Mouse (Mus musculus) left cerebral cortex, adult 6 months (tissue): ENCODE data around the gene Tubb3. TPM values are rescaled to one million over a fixed set of nuclear protein-coding genes. Genes with fewer than 3 reads are reported as not detected.

Experiments used
- long read RNA-seq, 2 experiments: library from polyadenylated mRNA; unstranded; transcript quantifications; one replicate each; pipeline ENCODE4 v2.0.0; 2019 to 2020
- polyA plus RNA-seq: library from polyadenylated mRNA; unstranded; fragments of <200 nt; fragmentation: Nextera tagmentation; gene quantifications from 2 replicates; pipeline ENCODE4 v1.2.3, GENCODE M21; 2021

Tubb3 gene
- polyA plus RNA-seq: 469 and 502 TPM in 2 replicates
- long read RNA-seq, experiment 1, transcript Tubb3-201 (4 exons, 1,868 nt): major isoform, 2,587 of 2,682 reads
- long read RNA-seq, experiment 1, partial matches to known transcripts: 81 of 2,682 reads
- long read RNA-seq, experiment 1, other reads (novel, unspliced or antisense): 13 of 2,682 reads
- long read RNA-seq, experiment 2, transcript Tubb3-201 (4 exons, 1,868 nt): major isoform, 596 of 680 reads
- long read RNA-seq, experiment 2, partial matches to known transcripts: 81 of 680 reads
- long read RNA-seq, experiment 2, other reads (novel, unspliced or antisense): 2 of 680 reads

GRCm38 (mm10) chr8:123411246-123411645, at the start of gene Tubb3:
Tubb3 (plus strand) TSS chr8:123411424.

GRCm38 (mm10) chr8:123373403-123374238, 37.6 kb upstream of the Tubb3 start, which contains the start of gene Tcf25:
Tcf25 (plus strand) TSS chr8:123373753.

GRCm38 (mm10) chr8:123406786-123407185, 4.4 kb upstream of the Tubb3 start, which contains the start of gene Mc1r:
Mc1r (plus strand) TSS chr8:123407107.

GRCm38 (mm10) chr8:123423441-123423840, 12.2 kb downstream of the Tubb3 start, which contains the start of gene Def8:
Def8 (plus strand) TSS chr8:123423527.

Other genes with a start within 250 kb of the Tubb3 start
- not detected in 2 replicates for gene Dpep1, start 225.2 kb upstream of the Tubb3 start, polyA plus RNA-seq
- 94.3 and 139 TPM in 2 replicates for gene Chmp1a, start 198.7 kb upstream of the Tubb3 start, polyA plus RNA-seq
- 8.6 and 9.6 TPM in 2 replicates for gene Spata33, start 198.6 kb upstream of the Tubb3 start, polyA plus RNA-seq
- 60.2 and 80.2 TPM in 2 replicates for gene Cdk10, start 186.6 kb upstream of the Tubb3 start, polyA plus RNA-seq
- gene Spata2l, start 175.2 kb upstream of the Tubb3 start, polyA plus RNA-seq: 31.7 and 37.1 TPM in 2 replicates
- gene Zfp276, start 157.2 kb upstream of the Tubb3 start, polyA plus RNA-seq: 4.8 and 5.6 TPM in 2 replicates
- gene Vps9d1, start 157.1 kb upstream of the Tubb3 start, polyA plus RNA-seq: 20.4 and 31.0 TPM in 2 replicates
- 0.33 and 1.2 TPM in 2 replicates for gene Fanca, start 92.8 kb upstream of the Tubb3 start, polyA plus RNA-seq
- gene Spire2, start 78.7 kb upstream of the Tubb3 start, polyA plus RNA-seq: 2.1 and 13.2 TPM in 2 replicates
- 382 and 422 TPM in 2 replicates for gene Tcf25, start 37.7 kb upstream of the Tubb3 start, polyA plus RNA-seq
- 0.04 TPM in 1 of 2 replicates, not detected in the other for gene Mc1r, start 4.3 kb upstream of the Tubb3 start, polyA plus RNA-seq
- 12.6 and 13.2 TPM in 2 replicates for gene Def8, start 12.1 kb downstream of the Tubb3 start, polyA plus RNA-seq
- gene Afg3l1, start 66.5 kb downstream of the Tubb3 start, polyA plus RNA-seq: 9.2 TPM in 2 replicates
- gene Dbndd1, start 104.0 kb downstream of the Tubb3 start, polyA plus RNA-seq: 22.2 and 23.9 TPM in 2 replicates
- 13.1 and 14.4 TPM in 2 replicates for gene Gas8, start 107.4 kb downstream of the Tubb3 start, polyA plus RNA-seq
- 3.6 and 5.7 TPM in 2 replicates for gene Rhou, start 242.5 kb downstream of the Tubb3 start, polyA plus RNA-seq